Comparison of ENCODE assay signal across 8 mouse cellular contexts in the genomic region with DNA sequence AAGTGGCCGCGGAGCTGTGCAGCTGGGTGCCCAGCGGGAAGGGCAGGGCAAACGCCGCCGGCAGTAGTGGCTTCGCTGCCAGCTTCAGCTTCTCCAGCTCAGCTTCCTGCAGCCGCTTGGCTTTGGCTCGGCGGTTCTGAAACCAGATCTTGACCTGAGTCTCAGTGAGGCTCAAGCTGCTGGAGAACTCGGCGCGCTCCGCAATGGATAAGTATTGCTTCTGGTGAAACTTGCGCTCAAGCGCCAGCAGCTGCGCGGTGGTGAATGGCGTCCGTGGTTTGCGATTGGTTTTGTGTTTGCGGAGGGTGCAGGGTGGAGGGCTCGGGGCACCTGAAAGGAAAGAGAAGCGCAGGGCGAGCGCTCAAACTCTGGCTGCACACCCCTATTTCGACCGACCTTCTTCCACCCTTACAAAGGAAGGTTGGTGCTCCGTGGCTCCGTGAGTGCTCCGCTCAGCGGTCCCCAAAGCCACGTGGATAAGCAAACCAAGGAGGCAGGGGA. TPM values are rescaled to one million over a fixed set of nuclear protein-coding genes. Genes with fewer than 3 reads are reported as not detected.
A peak's percentile ranks its signal among the peaks of the same experiment; 100 is the strongest.
DNase-seq lines count a peak whose midpoint lies in the region; ATAC-seq lines count a peak whose summit lies in the region.

No protein-coding gene starts in this region.

- ATAC-seq in hindbrain, embryonic 15.5 days (ENCODE audit: low FRiP score, low read depth), result no peak
- ATAC-seq in CD4-positive, CD25-positive, alpha-beta regulatory T cell, adult 4 months, result no peak
- ATAC-seq in activated CD4-positive, CD25-positive, alpha-beta regulatory T cell, adult 4 months, result no peak

- peak overlapping the region; percentile 79 for H3K4me2 ChIP-seq in hindbrain, embryonic 15.5 days

- H3K36me3 ChIP-seq in hindbrain, embryonic 15.5 days, result no peaks in the 10 kb centered on the region

- H3K27ac ChIP-seq in hindbrain, embryonic 15.5 days (replicated peaks), result no peak overlapping the region

- H3K27me3 ChIP-seq in hindbrain, embryonic 15.5 days, result peaks cover 66% of the 10 kb centered on the region

- H3K4me1 ChIP-seq in hindbrain, embryonic 15.5 days (replicated peaks), result peaks cover 26% of the 10 kb centered on the region

- DNase-seq in adrenal gland, adult 2 months, result peak; percentile 24
- DNase-seq in adrenal gland, postnatal 25 days, result no peak
- DNase-seq in right cerebral cortex, postnatal 4 days, result peak; percentile 32
- no peak for DNase-seq in right cerebral cortex, postnatal 14 days
- DNase-seq in mesoderm, embryonic 11.5 days (ENCODE audit: low read depth, low spot score), result peak; percentile 35

- H3K9ac ChIP-seq in hindbrain, embryonic 15.5 days, result peak overlapping the region; percentile 49; the same call in 1 of the 2 replicates

- WGBS in hindbrain, embryonic 15.5 days, result under 1% methylated on average over 33 of the region's 33 CpGs

- no peaks in the 10 kb centered on the region for H3K9me3 ChIP-seq in hindbrain, embryonic 15.5 days

- peak overlapping the region; percentile 52 for H3K4me3 ChIP-seq in hindbrain, embryonic 15.5 days

RNA-seq across cellular contexts. Expression of gene Msx3, which starts 1.0 kb away (rescaled TPM):
- not detected for total RNA-seq in adrenal gland, adult 2 months (2021)
- polyA plus RNA-seq in adrenal gland, adult 2 months (2012; rRNA removed), result not detected in 2 replicates
- not detected in 2 replicates for total RNA-seq in adrenal gland, postnatal 25 days (2021)
- polyA plus RNA-seq in hindbrain, embryonic 15.5 days (2015; fragmentation: Nextera tagmentation; extraction: Ambion mirVana), result 5.5 and 9.5 TPM in 2 replicates
- under 1 TPM in 1 of 2 experiments, not detected in 1; 0.20 TPM for polyA plus RNA-seq in CD4-positive, CD25-positive, alpha-beta regulatory T cell, adult 4 months (2017; shearing (Covaris generic))
- not detected for polyA plus RNA-seq in activated CD4-positive, CD25-positive, alpha-beta regulatory T cell, adult 4 months (2017; shearing (Covaris generic))

RNA-seq across cellular contexts. Expression of gene Tubgcp2, which starts 11.4 kb away (rescaled TPM):
- 10 to 100 TPM; 26.6 to 26.8 TPM for total RNA-seq in adrenal gland, adult 2 months (2021)
- polyA plus RNA-seq in adrenal gland, adult 2 months (2012; rRNA removed), result 13.5 and 16.4 TPM in 2 replicates
- total RNA-seq in adrenal gland, postnatal 25 days (2021), result 21.1 and 31.8 TPM in 2 replicates
- 53.3 and 56.6 TPM in 2 replicates for polyA plus RNA-seq in hindbrain, embryonic 15.5 days (2015; fragmentation: Nextera tagmentation; extraction: Ambion mirVana)
- 10 to 100 TPM; 29.2 to 52.0 TPM for polyA plus RNA-seq in CD4-positive, CD25-positive, alpha-beta regulatory T cell, adult 4 months (2017; shearing (Covaris generic))
- polyA plus RNA-seq in activated CD4-positive, CD25-positive, alpha-beta regulatory T cell, adult 4 months (2017; shearing (Covaris generic)), result 10 to 100 TPM; 22.2 to 23.0 TPM

RNA-seq across cellular contexts. Expression of gene Zfp511, which starts 11.7 kb away (rescaled TPM):
- 10 to 100 TPM; 22.2 to 23.7 TPM for total RNA-seq in adrenal gland, adult 2 months (2021)
- polyA plus RNA-seq in adrenal gland, adult 2 months (2012; rRNA removed), result 49.2 and 63.9 TPM in 2 replicates
- total RNA-seq in adrenal gland, postnatal 25 days (2021), result 24.5 and 26.2 TPM in 2 replicates
- 48.1 and 56.8 TPM in 2 replicates for polyA plus RNA-seq in hindbrain, embryonic 15.5 days (2015; fragmentation: Nextera tagmentation; extraction: Ambion mirVana)
- polyA plus RNA-seq in CD4-positive, CD25-positive, alpha-beta regulatory T cell, adult 4 months (2017; shearing (Covaris generic)), result 10 to 100 TPM; 28.8 to 33.0 TPM
- 10 to 100 TPM; 26.7 to 26.8 TPM for polyA plus RNA-seq in activated CD4-positive, CD25-positive, alpha-beta regulatory T cell, adult 4 months (2017; shearing (Covaris generic))

RNA-seq across cellular contexts. Expression of gene Caly, which starts 34.5 kb away (rescaled TPM):
- 1 to 10 TPM; 5.7 to 5.9 TPM for total RNA-seq in adrenal gland, adult 2 months (2021)
- 13.9 and 21.2 TPM in 2 replicates for polyA plus RNA-seq in adrenal gland, adult 2 months (2012; rRNA removed)
- total RNA-seq in adrenal gland, postnatal 25 days (2021), result 5.8 and 6.1 TPM in 2 replicates
- polyA plus RNA-seq in hindbrain, embryonic 15.5 days (2015; fragmentation: Nextera tagmentation; extraction: Ambion mirVana), result 279 and 296 TPM in 2 replicates
- polyA plus RNA-seq in CD4-positive, CD25-positive, alpha-beta regulatory T cell, adult 4 months (2017; shearing (Covaris generic)), result not detected
- polyA plus RNA-seq in activated CD4-positive, CD25-positive, alpha-beta regulatory T cell, adult 4 months (2017; shearing (Covaris generic)), result not detected

RNA-seq across cellular contexts. Expression of gene Prap1, which starts 45.3 kb away (rescaled TPM):
- not detected for total RNA-seq in adrenal gland, adult 2 months (2021)
- polyA plus RNA-seq in adrenal gland, adult 2 months (2012; rRNA removed), result not detected in 2 replicates
- total RNA-seq in adrenal gland, postnatal 25 days (2021), result not detected in 2 replicates
- not detected in 2 replicates for polyA plus RNA-seq in hindbrain, embryonic 15.5 days (2015; fragmentation: Nextera tagmentation; extraction: Ambion mirVana)
- polyA plus RNA-seq in CD4-positive, CD25-positive, alpha-beta regulatory T cell, adult 4 months (2017; shearing (Covaris generic)), result not detected
- not detected for polyA plus RNA-seq in activated CD4-positive, CD25-positive, alpha-beta regulatory T cell, adult 4 months (2017; shearing (Covaris generic))

Comparison
In these comparisons a context has a peak if more than half of its experiments do, and no peak if none do; other contexts are left out.
1. DNase-seq: peak in adrenal gland, adult 2 months (single experiment), right cerebral cortex, postnatal 4 days (single experiment) and mesoderm, embryonic 11.5 days (single experiment); none in adrenal gland, postnatal 25 days (single experiment) and right cerebral cortex, postnatal 14 days (single experiment).